Mouse (Mus musculus): ENCODE measurements around the gene Smyd5. TPM values are rescaled to one million over a fixed set of nuclear protein-coding genes. Genes with fewer than 3 reads are reported as not detected.

The Smyd5 gene
- total and polyA plus RNA-seq, 2 experiments from 2014 or later, result 15.0 to 16.0 TPM

- H3K27me3 ChIP-seq (ENCODE audit: control insufficient read depth, insufficient read depth, low read length), result peaks cover 47% of the 10 kb centered on the region
These were observed 52.3 kb downstream of the Smyd5 start for GRCm38 (mm10) chr6:85483843-85484721.

DNA sequence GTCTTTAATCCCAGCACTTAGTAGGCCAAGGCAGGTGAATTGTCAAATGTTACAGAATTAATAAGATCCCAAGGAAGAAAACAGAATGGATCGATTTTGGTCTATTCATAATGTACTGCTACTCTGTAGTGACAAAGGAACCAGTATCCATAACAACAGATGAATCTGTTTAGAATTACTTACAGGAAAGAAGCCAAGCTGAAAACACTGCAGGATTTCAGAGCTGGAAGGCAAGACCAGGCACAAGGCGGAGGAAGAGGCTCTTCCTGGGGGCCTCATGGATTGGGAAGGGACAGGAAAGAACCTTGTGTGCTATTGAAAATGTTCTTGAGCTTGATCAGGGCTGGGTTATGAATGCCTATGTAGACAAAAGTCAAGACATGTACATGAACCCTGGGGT lies 53.9 kb downstream of the Smyd5 start:
- DNase-seq (ENCODE audit: low spot score), result no peak
- no peak for ATAC-seq (ENCODE audit: insufficient read depth, low read depth)
- H3K36me3 ChIP-seq (replicated peaks; ENCODE audit: control insufficient read depth, insufficient read depth, low read length), result no peaks in the 10 kb centered on the region
- WGBS, result 70% methylated on average over 2 of the region's 2 CpGs
- peaks cover 40% of the 10 kb centered on the region for H3K27me3 ChIP-seq (ENCODE audit: control insufficient read depth, insufficient read depth, low read length)
- H3K9ac ChIP-seq (replicated peaks; ENCODE audit: low read depth, low read length), result no peak overlapping the region
- no peak overlapping the region for H3K4me3 ChIP-seq (ENCODE audit: low read depth, low read length)
- H3K9me3 ChIP-seq (replicated peaks; ENCODE audit: control insufficient read depth, low read length), result no peaks in the 10 kb centered on the region
- H3K27ac ChIP-seq (ENCODE audit: low read depth), result no peak overlapping the region
- H3K4me2 ChIP-seq (ENCODE audit: low read depth, low read length), result no peak overlapping the region
- H3K4me1 ChIP-seq (ENCODE audit: control insufficient read depth, insufficient read depth), result no peaks in the 10 kb centered on the region
- no peak for TF ChIP-seq CTCF (IDR thresholded peaks at IDR 0.05; ENCODE audit: low read depth)
- no peak for TF ChIP-seq EP300 (IDR thresholded peaks at IDR 0.05; ENCODE audit: low read depth)

More at GRCm38 (mm10) chr6:85483843-85484721, 52.3 kb downstream of the Smyd5 start:
- H3K9me3 ChIP-seq (replicated peaks; ENCODE audit: control insufficient read depth, low read length), result no peaks in the 10 kb centered on the region
- H3K27ac ChIP-seq (ENCODE audit: low read depth), result no peak overlapping the region
- ATAC-seq (ENCODE audit: insufficient read depth, low read depth) (no peak), DNase-seq (ENCODE audit: low spot score) (no peak)
- WGBS, result 4% methylated on average over 87 of the region's 92 CpGs
- no peaks in the 10 kb centered on the region for H3K4me1 ChIP-seq (ENCODE audit: control insufficient read depth, insufficient read depth)
- H3K4me2 ChIP-seq (ENCODE audit: low read depth, low read length), result peak overlapping the region; percentile 13; the same call in 1 of the 2 replicates
- H3K4me3 ChIP-seq (ENCODE audit: low read depth, low read length), result peak overlapping the region; percentile 22
- no peaks in the 10 kb centered on the region for H3K36me3 ChIP-seq (replicated peaks; ENCODE audit: control insufficient read depth, insufficient read depth, low read length)
- H3K9ac ChIP-seq (replicated peaks; ENCODE audit: low read depth, low read length), result no peak overlapping the region
- TF ChIP-seq CTCF (IDR thresholded peaks at IDR 0.05; ENCODE audit: low read depth) (no peak), EP300 (IDR thresholded peaks at IDR 0.05; ENCODE audit: low read depth) (no peak)

DNA sequence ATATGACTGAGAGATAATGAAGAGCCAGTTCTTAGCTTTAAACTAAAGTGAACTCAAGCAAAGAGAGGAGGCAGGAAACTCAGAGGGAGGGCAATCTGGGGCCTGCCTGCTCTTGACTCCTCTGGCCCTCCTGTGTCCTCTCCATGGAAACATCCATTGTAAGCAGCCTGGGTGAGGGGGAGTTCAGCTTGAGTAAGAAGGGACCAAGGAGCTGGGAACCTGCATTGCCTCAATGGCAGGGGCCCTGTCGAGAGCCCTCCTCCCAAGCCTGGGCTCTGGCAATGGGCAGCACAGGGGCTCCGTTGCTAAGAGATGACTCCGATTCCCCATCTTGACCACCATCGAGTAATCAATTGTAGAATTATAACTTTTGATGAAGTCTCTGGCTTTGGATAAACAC lies 56.7 kb downstream of the Smyd5 start:
- H3K9me3 ChIP-seq (replicated peaks; ENCODE audit: control insufficient read depth, low read length), result no peaks in the 10 kb centered on the region
- H3K9ac ChIP-seq (replicated peaks; ENCODE audit: low read depth, low read length), result no peak overlapping the region
- ATAC-seq (ENCODE audit: insufficient read depth, low read depth) (no peak), DNase-seq (ENCODE audit: low spot score) (no peak)
- H3K4me3 ChIP-seq (ENCODE audit: low read depth, low read length), result no peak overlapping the region
- no peak overlapping the region for H3K27ac ChIP-seq (ENCODE audit: low read depth)
- 72% methylated on average over 4 of the region's 4 CpGs for WGBS
- peaks cover 32% of the 10 kb centered on the region for H3K27me3 ChIP-seq (ENCODE audit: control insufficient read depth, insufficient read depth, low read length)
- no peaks in the 10 kb centered on the region for H3K36me3 ChIP-seq (replicated peaks; ENCODE audit: control insufficient read depth, insufficient read depth, low read length)
- H3K4me2 ChIP-seq (ENCODE audit: low read depth, low read length), result no peak overlapping the region
- no peaks in the 10 kb centered on the region for H3K4me1 ChIP-seq (ENCODE audit: control insufficient read depth, insufficient read depth)
- no peak for TF ChIP-seq EP300 (IDR thresholded peaks at IDR 0.05; ENCODE audit: low read depth)
- no peak for TF ChIP-seq CTCF (IDR thresholded peaks at IDR 0.05; ENCODE audit: low read depth)

DNA sequence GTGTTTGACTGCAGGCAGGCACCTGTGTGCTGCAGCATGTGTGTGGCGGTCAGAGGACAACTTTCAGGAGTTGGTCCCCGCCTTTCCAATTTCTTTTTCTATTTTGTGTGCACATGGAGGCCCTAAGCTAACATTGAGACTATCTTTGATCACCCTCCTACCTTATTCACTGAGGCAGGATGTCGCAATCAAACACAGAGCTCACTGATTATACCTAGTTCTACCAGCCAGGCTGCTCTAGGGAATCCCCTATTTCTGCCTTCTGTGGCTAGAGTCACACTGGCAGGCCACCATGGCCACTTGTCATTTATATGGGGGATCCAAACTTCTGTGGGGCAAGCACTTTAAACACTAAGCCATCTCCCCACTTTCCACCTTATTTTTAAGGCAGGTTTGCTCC lies 57.9 kb downstream of the Smyd5 start:
- no peaks in the 10 kb centered on the region for H3K9me3 ChIP-seq (replicated peaks; ENCODE audit: control insufficient read depth, low read length)
- H3K27me3 ChIP-seq (ENCODE audit: control insufficient read depth, insufficient read depth, low read length), result peaks cover 20% of the 10 kb centered on the region
- no peaks in the 10 kb centered on the region for H3K36me3 ChIP-seq (replicated peaks; ENCODE audit: control insufficient read depth, insufficient read depth, low read length)
- ATAC-seq (ENCODE audit: insufficient read depth, low read depth), result no peak
- no peak overlapping the region for H3K4me3 ChIP-seq (ENCODE audit: low read depth, low read length)
- no peaks in the 10 kb centered on the region for H3K4me1 ChIP-seq (ENCODE audit: control insufficient read depth, insufficient read depth)
- WGBS, result 71% methylated on average over 3 of the region's 3 CpGs
- no peak overlapping the region for H3K9ac ChIP-seq (replicated peaks; ENCODE audit: low read depth, low read length)
- TF ChIP-seq CTCF (IDR thresholded peaks at IDR 0.05; ENCODE audit: low read depth) (no peak), EP300 (IDR thresholded peaks at IDR 0.05; ENCODE audit: low read depth) (no peak)
- no peak for DNase-seq (ENCODE audit: low spot score)
- no peak overlapping the region for H3K27ac ChIP-seq (ENCODE audit: low read depth)
- H3K4me2 ChIP-seq (ENCODE audit: low read depth, low read length), result no peak overlapping the region

DNA sequence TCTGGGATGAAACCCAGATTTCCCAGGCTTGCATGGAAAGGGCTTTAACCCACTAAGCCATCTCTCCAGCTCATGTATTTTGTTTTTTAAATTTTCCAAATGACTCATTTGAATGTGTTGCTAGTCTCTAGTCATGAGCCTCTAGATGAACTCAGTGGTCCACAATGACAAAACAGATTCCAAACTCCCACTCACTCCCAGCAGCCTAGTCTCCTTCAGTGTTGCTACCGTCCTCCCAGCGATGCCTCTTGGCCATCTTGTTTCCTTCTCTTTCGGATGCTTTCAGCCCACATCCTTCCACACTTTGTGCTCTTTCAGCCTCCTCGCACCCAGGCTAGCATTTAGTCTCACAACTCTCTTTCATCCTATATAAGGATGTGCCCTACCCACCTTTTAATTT lies 58.5 kb downstream of the Smyd5 start:
- Histone ChIP-seq H3K4me2 (ENCODE audit: low read depth, low read length) (no peak overlapping the region), H3K4me1 (ENCODE audit: control insufficient read depth, insufficient read depth) (no peaks in the 10 kb centered on the region), H3K9me3 (replicated peaks; ENCODE audit: control insufficient read depth, low read length) (no peaks in the 10 kb centered on the region), H3K4me3 (ENCODE audit: low read depth, low read length) (no peak overlapping the region), H3K27me3 (ENCODE audit: control insufficient read depth, insufficient read depth, low read length) (peaks cover 14% of the 10 kb centered on the region), H3K9ac (replicated peaks; ENCODE audit: low read depth, low read length) (no peak overlapping the region), H3K36me3 (replicated peaks; ENCODE audit: control insufficient read depth, insufficient read depth, low read length) (no peaks in the 10 kb centered on the region), H3K27ac (ENCODE audit: low read depth) (no peak overlapping the region)
- WGBS, result 74% methylated on average over 4 of the region's 4 CpGs
- ATAC-seq (ENCODE audit: insufficient read depth, low read depth) (no peak), DNase-seq (ENCODE audit: low spot score) (no peak)
- TF ChIP-seq EP300 (IDR thresholded peaks at IDR 0.05; ENCODE audit: low read depth) (no peak), CTCF (IDR thresholded peaks at IDR 0.05; ENCODE audit: low read depth) (no peak)

All from heart, postnatal 0 days (tissue).